Mouse (Mus musculus) stomach, postnatal 0 days (tissue): ENCODE data around the gene Ubqln3. TPM values are rescaled to one million over a fixed set of nuclear protein-coding genes. Genes with fewer than 3 reads are reported as not detected.

ENCODE experiments used
- ATAC-seq: fragments of 200-750 bp; cut with Nextera tagmentation; 2 replicates; pipeline ENCODE4 v1.8.0; 2017; ENCODE audit not compliant: low FRiP score, low TSS enrichment
- DNase-seq: peaks from one replicate; pipeline ENCODE4 v3.0.0-alpha.2; 2016; ENCODE audit warnings: low spot score
- H3K27ac ChIP-seq: fragments of 300-500 bp; sonication (generic); replicated peaks from 2 replicates; pipeline ENCODE4 v1.5.1; 2014; ENCODE audit warnings: mild to moderate bottlenecking, control low read depth
- H3K27me3 ChIP-seq: fragments of 300-500 bp; sonication (generic); 2 replicates; pipeline ENCODE4 v1.6.1; 2014; ENCODE audit warnings: low read length; ENCODE audit not compliant: control insufficient read depth, insufficient read depth
- H3K36me3 ChIP-seq: fragments of 300-500 bp; sonication (generic); 2 replicates; pipeline ENCODE4 v1.6.1; 2014; ENCODE audit warnings: low read length, mixed read lengths; ENCODE audit not compliant: control insufficient read depth, insufficient read depth
- H3K4me1 ChIP-seq: fragments of 300-500 bp; sonication (generic); replicated peaks from 2 replicates; pipeline ENCODE4 v1.6.1; 2014; ENCODE audit warnings: antibody characterized with exemption; ENCODE audit not compliant: control insufficient read depth, insufficient read depth
- H3K4me2 ChIP-seq: fragments of 300-500 bp; sonication (generic); replicated peaks from 2 replicates; pipeline ENCODE4 v1.6.1; 2014; ENCODE audit warnings: low read depth, mild to moderate bottlenecking, control low read depth, moderate library complexity
- H3K4me3 ChIP-seq: fragments of 300-500 bp; sonication (generic); 2 replicates; pipeline ENCODE4 v1.5.1; 2014; ENCODE audit warnings: low read depth, low read length, control low read depth
- H3K9ac ChIP-seq: fragments of 300-500 bp; sonication (generic); 2 replicates; pipeline ENCODE4 v1.6.1; 2014; ENCODE audit warnings: mild to moderate bottlenecking, low read length, control low read depth, mixed read lengths
- H3K9me3 ChIP-seq: fragments of 300-500 bp; sonication (generic); 2 replicates; pipeline ENCODE4 v1.6.1; 2016; ENCODE audit warnings: low read length; ENCODE audit not compliant: control insufficient read depth
- CTCF ChIP-seq: IDR thresholded peaks from 2 replicates; pipeline ENCODE4 v1.5.1; 2016; ENCODE audit warnings: antibody characterized with exemption, low read depth, mild to moderate bottlenecking, moderate library complexity
- EP300 ChIP-seq: optimal IDR thresholded peaks from 2 replicates; pipeline ENCODE3; 2016; ENCODE audit warnings: antibody characterized with exemption
- WGBS: fragments of 180-500 bp; shearing (Covaris S2); extraction: QIAGEN DNeasy Blood & Tissue Kit; methylation state at CpG from one replicate; pipeline ENCODE4 v1.1.7; 2014; 5-methylcytosine and 5-hydroxymethylcytosine counted together
- polyA plus RNA-seq: library from polyadenylated mRNA; unstranded; fragments of >200 nt; fragmentation: Nextera tagmentation; extraction: Ambion mirVana; gene quantifications from 2 replicates; pipeline ENCODE4 v1.2.1, GENCODE M21; 2015

Ubqln3 gene
- polyA plus RNA-seq, 1 experiment from 2014 or later = not detected

GRCm38 (mm10) chr7:104103913-104104756, 38.9 kb downstream of the Ubqln3 start:
- DNase-seq = no peak
- no peaks in the 10 kb centered on the region for H3K36me3 ChIP-seq
- TF ChIP-seq EP300 = no peak
- TF ChIP-seq CTCF = no peak
- no peak for ATAC-seq
- no peak overlapping the region for H3K9ac ChIP-seq
- no peak overlapping the region for H3K4me3 ChIP-seq
- no peak overlapping the region for H3K4me2 ChIP-seq
- WGBS = 51% methylated on average over 4 of the region's 4 CpGs
- H3K27me3 ChIP-seq = no peaks in the 10 kb centered on the region
- H3K9me3 ChIP-seq = no peaks in the 10 kb centered on the region
- H3K27ac ChIP-seq = no peak overlapping the region
- H3K4me1 ChIP-seq = no peaks in the 10 kb centered on the region

Other genes with a start within 250 kb of the Ubqln3 start
- not detected in 2 replicates for gene Olfr64, start 248.8 kb downstream of the Ubqln3 start, polyA plus RNA-seq
- not detected in 2 replicates for gene Olfr65, start 239.8 kb downstream of the Ubqln3 start, polyA plus RNA-seq
- gene Olfr631, start 214.5 kb downstream of the Ubqln3 start, polyA plus RNA-seq = not detected in 2 replicates
- gene Olfr632, start 208.9 kb downstream of the Ubqln3 start, polyA plus RNA-seq = not detected in 2 replicates
- not detected in 2 replicates for gene Olfr633, start 198.8 kb downstream of the Ubqln3 start, polyA plus RNA-seq
- gene Olfr635, start 172.1 kb downstream of the Ubqln3 start, polyA plus RNA-seq = 0.01 TPM in 1 of 2 replicates, not detected in the other
- gene Olfr638, start 144.5 kb downstream of the Ubqln3 start, polyA plus RNA-seq = not detected in 2 replicates
- gene Olfr639, start 126.0 kb downstream of the Ubqln3 start, polyA plus RNA-seq = 0.01 TPM in 1 of 2 replicates, not detected in the other
- 0.04 TPM in 1 of 2 replicates, not detected in the other for gene Olfr640, start 117.7 kb downstream of the Ubqln3 start, polyA plus RNA-seq
- not detected in 2 replicates for gene Olfr641, start 107.8 kb downstream of the Ubqln3 start, polyA plus RNA-seq
- not detected in 2 replicates for gene Olfr642, start 90.6 kb downstream of the Ubqln3 start, polyA plus RNA-seq
- gene 4930516K23Rik, start 81.8 kb downstream of the Ubqln3 start, polyA plus RNA-seq = not detected in 2 replicates
- gene Olfr644, start 71.4 kb downstream of the Ubqln3 start, polyA plus RNA-seq = not detected in 2 replicates
- not detected in 2 replicates for gene Olfr645, start 57.8 kb downstream of the Ubqln3 start, polyA plus RNA-seq
- 0.11 TPM in 1 of 2 replicates, not detected in the other for gene Olfr646, start 38.4 kb downstream of the Ubqln3 start, polyA plus RNA-seq
- gene Ubqln5, start 13.5 kb downstream of the Ubqln3 start, polyA plus RNA-seq = not detected in 2 replicates
- not detected in 2 replicates for gene Olfr643, start 5.9 kb downstream of the Ubqln3 start, polyA plus RNA-seq
- not detected in 2 replicates for gene Ubqlnl, start 7.3 kb upstream of the Ubqln3 start, polyA plus RNA-seq
- not detected in 2 replicates for gene Olfm5, start 21.6 kb upstream of the Ubqln3 start, polyA plus RNA-seq
- gene Olfr648, start 40.1 kb upstream of the Ubqln3 start, polyA plus RNA-seq = 0.07 and 0.08 TPM in 2 replicates
- not detected in 2 replicates for gene Olfr649, start 52.7 kb upstream of the Ubqln3 start, polyA plus RNA-seq
- gene Trim6, start 75.5 kb upstream of the Ubqln3 start, polyA plus RNA-seq = 0.74 and 0.83 TPM in 2 replicates
- 2.0 and 2.7 TPM in 2 replicates for gene Trim34a, start 101.2 kb upstream of the Ubqln3 start, polyA plus RNA-seq
- 0.35 and 0.51 TPM in 2 replicates for gene Trim5, start 144.8 kb upstream of the Ubqln3 start, polyA plus RNA-seq
- gene Trim12a, start 172.2 kb upstream of the Ubqln3 start, polyA plus RNA-seq = 5.8 and 6.8 TPM in 2 replicates
- gene Trim34b, start 186.2 kb upstream of the Ubqln3 start, polyA plus RNA-seq = not detected in 2 replicates
- gene Trim12c, start 210.1 kb upstream of the Ubqln3 start, polyA plus RNA-seq = 1.1 and 1.2 TPM in 2 replicates
- 0.12 TPM in 2 replicates for gene Trim30b, start 226.6 kb upstream of the Ubqln3 start, polyA plus RNA-seq